Mouse (Mus musculus) layer of hippocampus, postnatal 10 days (tissue): Measurements from ENCODE around the gene Lama5. TPM values are rescaled to one million over a fixed set of nuclear protein-coding genes. Genes with fewer than 3 reads are reported as not detected.

Source experiments
- DNase-seq, 2 experiments: peaks; one replicate each; pipeline ENCODE4 v3.0.0; 2021; ENCODE audit warnings: low spot score in 2 of 2
- total RNA-seq, 2 experiments: library from RNA; stranded (reverse); gene quantifications; 2 replicates each; pipeline ENCODE4 v1.2.3; 2021

Lama5 gene
- total RNA-seq, 2 experiments from 2014 or later, result 8.1 to 9.6 TPM

- no peak for DNase-seq
These were observed 30.0 kb upstream of the Lama5 start for GRCm38 (mm10) chr2:180255701-180256100.

DNA sequence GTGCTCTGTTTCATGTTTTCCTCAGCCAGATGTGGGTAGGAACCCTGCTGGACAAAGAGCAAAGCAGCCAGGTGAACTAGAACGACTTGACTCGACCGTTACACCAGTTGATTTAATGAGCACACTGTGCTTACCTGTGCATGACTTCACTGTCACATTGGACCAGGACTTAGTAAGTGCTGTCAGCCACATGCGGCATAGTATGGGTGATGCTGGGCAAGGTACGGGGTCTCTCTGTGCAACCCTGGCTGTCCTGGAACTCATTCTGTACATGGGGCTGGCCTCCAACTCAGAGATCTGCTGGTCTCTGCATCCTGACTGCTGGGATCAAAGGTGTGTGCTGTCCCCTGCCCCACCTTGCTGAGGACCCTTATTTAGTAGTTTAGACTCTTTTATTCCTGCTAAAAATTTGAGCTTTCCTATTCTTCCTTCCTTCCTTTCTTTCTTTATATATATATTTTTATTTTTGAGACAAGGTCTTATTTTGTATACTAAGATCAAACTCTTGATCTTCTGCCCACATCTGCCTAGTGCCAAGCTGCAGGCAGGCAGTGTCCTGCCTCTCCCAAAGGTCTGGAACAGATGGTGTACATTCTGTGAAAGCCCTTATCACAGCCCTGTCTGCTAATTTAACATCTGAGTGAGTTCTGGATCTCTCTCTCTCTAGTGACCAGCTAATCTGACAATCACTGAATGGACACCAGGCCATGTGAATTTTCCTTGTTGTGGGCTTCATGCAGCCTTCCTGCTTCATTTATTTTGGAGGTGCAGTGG lies 29.0 kb upstream of the Lama5 start:
- DNase-seq, result no peak

- DNase-seq, result no peak
These were observed 26.2 kb upstream of the Lama5 start for GRCm38 (mm10) chr2:180251838-180252237.

GRCm38 (mm10) chr2:180250930-180251611 lies 25.4 kb upstream of the Lama5 start:
- peak; percentile 84 to 88 for DNase-seq

DNA sequence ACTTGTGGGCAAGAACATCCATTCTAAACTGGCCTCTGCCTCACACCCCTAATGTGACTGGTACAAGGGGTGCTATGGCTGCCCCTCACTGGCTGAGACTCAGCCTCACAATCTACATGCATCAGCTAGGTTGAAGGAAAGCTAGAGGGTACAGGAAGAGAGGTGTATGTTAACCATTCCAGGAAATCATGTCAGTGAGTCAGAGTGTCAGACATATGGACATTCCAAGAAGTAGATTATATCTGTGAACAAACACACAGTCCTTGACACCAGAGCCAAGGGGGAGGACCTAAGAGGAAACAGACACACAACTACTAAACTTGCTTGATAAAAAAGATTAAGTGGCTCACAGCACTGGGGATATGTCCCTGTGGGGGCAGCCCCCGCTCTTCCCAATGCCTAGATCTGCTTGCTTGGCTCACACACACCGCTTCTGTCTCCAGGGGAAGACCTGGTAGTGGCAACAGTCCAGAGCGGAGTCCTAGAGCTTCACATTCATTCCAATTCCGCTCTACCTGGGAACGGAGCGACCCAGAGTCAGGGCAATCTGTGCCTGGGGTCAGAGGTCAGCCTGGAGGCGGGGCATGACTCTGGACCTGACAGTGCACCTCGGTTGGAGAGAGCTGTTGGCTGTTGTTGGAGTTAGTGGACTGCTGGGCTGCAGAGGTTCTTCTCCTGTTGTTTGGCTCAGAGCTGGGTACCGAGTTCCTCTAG lies 23.4 kb upstream of the Lama5 start:
- DNase-seq, result no peak

GRCm38 (mm10) chr2:180247916-180248315 lies 22.3 kb upstream of the Lama5 start:
- no peak for DNase-seq

GRCm38 (mm10) chr2:180243108-180243507 lies 17.4 kb upstream of the Lama5 start:
- no peak for DNase-seq

GRCm38 (mm10) chr2:180238591-180238990 lies 12.9 kb upstream of the Lama5 start:
- no peak for DNase-seq

GRCm38 (mm10) chr2:180237601-180238345 lies 12.1 kb upstream of the Lama5 start:
- DNase-seq, result no peak

DNA sequence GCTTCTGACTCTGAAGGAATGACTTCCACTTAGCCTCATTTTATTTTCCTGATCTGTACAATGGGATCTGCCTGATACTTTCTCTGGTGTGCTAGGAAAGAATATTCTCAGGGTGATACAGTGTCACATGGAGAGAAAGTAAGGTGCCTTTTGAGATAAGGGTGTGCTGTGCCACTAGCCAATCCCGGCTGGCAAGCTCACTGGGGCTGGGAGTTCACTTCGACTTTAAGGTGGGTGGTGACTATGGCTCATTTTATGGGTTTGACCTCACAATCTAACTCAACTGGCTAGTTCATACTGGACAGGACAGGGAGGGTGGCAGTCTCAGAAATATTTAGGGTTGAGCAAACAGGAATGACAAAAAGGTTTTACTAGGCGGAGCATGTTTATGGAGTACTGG lies 11.3 kb upstream of the Lama5 start:
- no peak for DNase-seq

- no peak for DNase-seq
These were observed 10.8 kb upstream of the Lama5 start for GRCm38 (mm10) chr2:180236500-180236899.

DNA sequence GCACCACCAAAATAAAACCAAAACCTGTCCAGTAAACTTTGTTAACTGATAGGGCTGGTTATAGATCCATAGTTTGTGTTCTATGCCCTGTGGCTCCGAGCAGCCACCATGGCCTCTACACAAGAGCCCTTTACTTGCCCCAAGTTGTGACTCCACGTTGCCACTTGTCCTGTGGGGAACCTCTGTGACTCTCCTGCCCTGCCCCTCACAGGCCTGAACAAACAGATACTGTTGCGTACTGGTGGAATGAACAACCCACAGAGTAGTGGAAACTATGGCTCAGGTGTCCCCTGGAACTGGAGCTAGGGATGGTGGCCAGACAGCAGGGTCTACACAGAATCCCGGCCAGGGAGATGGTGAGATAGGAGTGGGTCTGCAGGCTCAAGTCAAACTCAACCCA lies 10.1 kb upstream of the Lama5 start:
- DNase-seq, result no peak

GRCm38 (mm10) chr2:180234980-180235379 lies 9.3 kb upstream of the Lama5 start:
- no peak for DNase-seq

GRCm38 (mm10) chr2:180234353-180234752 lies 8.7 kb upstream of the Lama5 start:
- no peak for DNase-seq

DNA sequence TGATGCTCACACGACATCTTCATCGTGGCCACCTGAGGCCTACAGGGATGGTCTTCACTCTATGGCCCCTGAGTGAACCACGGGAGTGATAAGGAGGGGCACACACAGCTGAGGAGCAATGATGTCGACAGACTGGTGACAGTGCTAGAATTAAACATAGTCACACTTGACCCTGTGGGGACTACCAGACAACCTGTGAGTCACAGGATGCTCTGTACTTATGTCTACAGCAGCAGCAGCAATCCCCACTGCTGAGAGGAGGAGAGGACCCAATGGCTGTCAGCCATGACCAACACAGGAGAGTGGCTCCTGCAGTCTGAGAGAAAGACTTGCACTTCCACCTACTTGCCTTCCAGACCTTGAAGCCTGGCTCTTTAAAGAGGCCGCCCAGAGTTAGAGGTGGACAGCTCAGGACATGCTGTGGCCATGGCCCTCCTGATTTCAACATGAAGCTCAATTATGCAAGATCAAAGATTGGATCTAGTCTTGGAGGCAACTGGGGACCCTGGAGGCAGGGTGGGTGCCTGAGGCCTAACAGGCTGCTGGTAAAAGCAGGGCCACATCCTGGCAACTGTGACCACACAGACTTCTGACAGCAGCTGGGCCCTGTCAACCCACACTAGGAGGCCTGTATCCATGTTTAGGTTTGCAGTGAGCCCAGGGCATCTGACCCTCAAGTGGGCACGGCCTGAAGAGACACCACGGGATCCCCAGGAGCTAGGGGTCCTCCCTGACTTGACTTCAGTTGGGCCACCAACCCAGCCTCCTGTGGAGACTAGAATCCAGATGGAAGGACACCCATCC lies 7.6 kb upstream of the Lama5 start:
- DNase-seq, result no peak

DNA sequence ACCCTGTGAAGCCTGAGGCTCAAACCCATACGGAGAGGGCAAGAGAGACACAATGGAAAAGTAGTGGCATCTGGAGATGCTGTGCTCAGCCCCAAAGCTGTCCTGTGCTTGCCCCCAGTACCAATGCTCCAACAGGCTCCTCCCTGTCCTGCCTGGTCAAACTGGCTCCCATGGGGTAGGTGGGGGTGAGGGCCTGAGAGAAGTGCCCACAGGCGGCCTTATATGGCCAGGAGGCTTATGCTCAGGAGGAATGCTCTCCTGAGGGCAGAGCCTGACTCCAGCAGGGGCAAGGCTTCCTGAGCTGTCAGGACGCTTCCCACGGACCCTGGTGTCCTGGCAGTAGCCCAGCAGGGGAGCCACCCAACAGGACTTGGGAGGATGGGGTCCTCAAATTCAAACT lies 4.8 kb upstream of the Lama5 start:
- no peak for DNase-seq

GRCm38 (mm10) chr2:180229129-180229528 lies 3.5 kb upstream of the Lama5 start:
- no peak for DNase-seq

DNA sequence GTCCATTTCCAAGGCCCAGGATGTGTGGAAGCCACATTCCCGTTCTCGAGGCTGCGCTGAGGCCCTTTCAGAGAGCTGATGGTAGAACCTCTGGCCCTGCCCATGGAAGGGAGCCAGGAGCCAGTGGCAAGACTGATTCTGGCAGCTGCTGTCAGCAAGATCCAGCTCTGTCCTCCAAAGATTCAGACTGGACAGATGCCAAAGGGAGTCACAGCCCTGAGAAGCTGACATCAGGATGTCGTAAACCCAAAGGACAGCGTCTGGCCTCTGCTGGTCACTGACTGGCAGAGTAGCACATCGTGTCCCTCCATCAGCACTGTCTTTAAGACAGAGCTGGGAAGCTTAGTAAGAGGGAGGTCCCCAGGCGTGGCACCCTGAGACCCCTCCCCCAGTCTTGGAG lies 2.9 kb upstream of the Lama5 start:
- no peak for DNase-seq

DNA sequence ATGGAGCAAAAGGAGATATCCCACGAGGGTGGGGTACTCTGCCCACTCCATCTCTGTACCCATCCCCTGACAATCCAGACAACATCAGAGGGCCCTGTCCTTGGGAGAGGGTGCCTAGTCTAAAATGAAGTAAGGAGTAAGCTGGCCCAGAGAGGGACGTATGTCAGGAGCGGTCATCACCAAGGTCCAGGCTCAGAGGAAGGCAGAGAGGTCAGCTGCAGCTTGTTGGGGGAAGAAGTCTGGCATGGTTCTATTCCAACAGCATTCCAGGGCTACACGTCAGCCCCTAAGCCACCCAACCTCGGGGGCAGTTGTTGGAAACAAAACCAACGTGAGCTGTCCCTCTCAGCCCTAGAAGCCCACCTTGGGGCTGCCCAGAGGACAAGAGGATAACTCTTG lies 2.4 kb upstream of the Lama5 start:
- no peak for DNase-seq

DNA sequence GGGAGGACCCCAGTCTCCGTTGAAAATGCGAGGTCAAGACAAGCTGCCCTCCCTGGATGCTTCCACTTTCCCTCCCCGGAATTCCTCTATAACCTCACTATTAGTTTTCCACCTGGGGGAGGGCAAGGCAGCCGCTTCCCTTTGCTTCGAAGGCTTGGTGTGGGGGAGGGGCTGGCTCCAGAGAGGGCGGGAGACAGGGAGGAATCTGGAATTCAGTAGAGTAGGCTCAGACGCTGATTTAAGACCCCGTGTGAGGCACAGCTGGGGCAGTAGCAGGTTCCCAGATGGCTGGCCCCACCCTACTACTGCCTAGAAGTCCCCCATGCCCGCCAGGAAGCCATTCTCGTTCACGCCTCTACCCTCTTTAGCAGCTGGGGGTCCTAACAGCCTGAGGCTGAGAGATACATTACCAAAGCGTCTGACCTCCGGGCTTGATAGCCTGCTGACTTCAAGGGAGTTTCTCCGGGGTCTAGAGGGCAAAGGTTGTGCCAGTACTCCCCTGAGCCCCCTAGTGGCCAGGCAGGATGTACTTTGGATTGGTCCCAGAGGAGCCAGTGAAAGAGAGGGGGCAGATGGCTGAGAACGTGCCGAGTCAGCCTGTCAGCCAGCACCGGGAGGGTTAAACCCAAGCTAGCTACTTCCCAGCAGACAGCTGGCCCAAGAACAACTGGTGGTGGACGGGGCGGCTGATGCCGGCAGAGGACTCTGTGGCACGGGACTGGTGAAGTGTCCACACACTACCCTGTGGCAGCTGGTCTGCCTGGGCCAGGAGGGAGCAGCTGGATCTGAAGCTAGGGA lies 1.8 kb upstream of the Lama5 start:
- DNase-seq, result peak; percentile 50 to 59
